Mouse (Mus musculus) hindbrain, embryonic 13.5 days (tissue): ENCODE results near the gene Mpc2. TPM values are rescaled to one million over a fixed set of nuclear protein-coding genes. Genes with fewer than 3 reads are reported as not detected.
A peak's percentile ranks its signal among the peaks of the same experiment; 100 is the strongest.

Experiments
- ATAC-seq: fragments of 200-750 bp; cut with Nextera tagmentation; 2 replicates; pipeline ENCODE4 v1.8.0; 2017; ENCODE audit warnings: moderate TSS enrichment; ENCODE audit not compliant: low FRiP score
- H3K27ac ChIP-seq: fragments of 300-500 bp; sonication (generic); 2 replicates; pipeline ENCODE4 v1.5.1; 2015; ENCODE audit warnings: inconsistent platforms, mild to moderate bottlenecking, moderate library complexity
- H3K27me3 ChIP-seq: fragments of 300-500 bp; sonication (generic); 2 replicates; pipeline ENCODE4 v1.6.1; 2015; ENCODE audit warnings: mild to moderate bottlenecking, inconsistent platforms
- H3K36me3 ChIP-seq: fragments of 300-500 bp; sonication (generic); 2 replicates; pipeline ENCODE4 v1.6.1; 2015; ENCODE audit warnings: mild to moderate bottlenecking, inconsistent platforms
- H3K4me1 ChIP-seq: fragments of 300-500 bp; sonication (generic); replicated peaks from 2 replicates; pipeline ENCODE4 v1.6.1; 2015; ENCODE audit warnings: inconsistent platforms
- H3K4me2 ChIP-seq: fragments of 300-500 bp; sonication (generic); 2 replicates; pipeline ENCODE4 v1.6.1; 2015; ENCODE audit warnings: inconsistent platforms, mild to moderate bottlenecking, moderate library complexity
- H3K4me3 ChIP-seq: fragments of 300-500 bp; sonication (generic); 2 replicates; pipeline ENCODE4 v1.5.1; 2015; ENCODE audit warnings: mild to moderate bottlenecking, inconsistent platforms
- H3K9ac ChIP-seq: fragments of 300-500 bp; sonication (generic); 2 replicates; pipeline ENCODE4 v1.6.1; 2015; ENCODE audit warnings: mild to moderate bottlenecking, inconsistent platforms
- H3K9me3 ChIP-seq: fragments of 300-500 bp; sonication (generic); 2 replicates; pipeline ENCODE4 v1.6.1; 2016; ENCODE audit warnings: inconsistent platforms
- WGBS: fragments of 180-500 bp; shearing (Covaris S2); methylation state at CpG from one replicate; pipeline ENCODE4 v1.1.7; 2015; 5-methylcytosine and 5-hydroxymethylcytosine counted together
- polyA plus RNA-seq: library from polyadenylated mRNA; unstranded; fragments of >200 nt; fragmentation: Nextera tagmentation; extraction: Ambion mirVana; gene quantifications from 2 replicates; pipeline ENCODE4 v1.2.1, GENCODE M21; 2015

The Mpc2 gene
- 173 and 191 TPM in 2 replicates for polyA plus RNA-seq

DNA sequence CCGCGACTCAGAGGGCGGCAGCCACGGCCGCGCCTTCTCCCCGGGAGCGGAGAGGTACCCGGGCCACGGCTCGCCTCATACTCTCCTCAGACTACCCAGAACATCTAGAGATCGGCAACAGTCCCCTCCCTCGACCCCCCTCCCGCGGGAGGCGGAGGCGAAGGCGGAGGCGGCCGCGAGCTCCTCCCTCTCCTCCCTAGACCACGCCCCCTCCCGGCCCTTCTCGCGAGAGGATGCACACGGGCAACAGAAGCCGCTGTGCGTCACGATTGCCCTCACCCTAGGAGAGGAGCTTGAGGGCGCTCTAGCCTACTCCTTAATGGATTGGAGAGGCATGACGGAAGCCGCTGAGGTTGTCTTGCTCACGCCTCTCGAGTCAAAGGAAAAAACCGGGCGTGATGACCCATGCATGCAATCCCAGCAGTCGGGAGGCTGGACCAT, at the start of gene Mpc2, which contains the start of gene Dcaf6:
Gene Mpc2 (plus strand): TSS at position 278 of the 441 bp plus-strand sequence.
Gene Dcaf6 (minus strand): TSS at position 116 of the 441 bp plus-strand sequence.
- Histone ChIP-seq H3K4me1 (peaks cover 14% of the 10 kb centered on the region), H3K9ac (peak within 1 kb of the TSS; percentile 85), H3K9me3 (no peaks in the 10 kb centered on the region), H3K36me3 (no peaks in the 10 kb centered on the region), H3K4me2 (peak within 1 kb of the TSS; percentile 94), H3K27ac (peak within 1 kb of the TSS; percentile 97), H3K4me3 (peak within 1 kb of the TSS; percentile 93), H3K27me3 (no peaks in the 10 kb centered on the region)
- peak; percentile 96 for ATAC-seq
- 1% methylated on average over 28 of the region's 37 CpGs for WGBS

- H3K27ac ChIP-seq = no peak overlapping the region
- 86% methylated on average over 7 of the region's 7 CpGs for WGBS
- H3K36me3 ChIP-seq = 0 out of 2 replicates have a peak, but pooled peaks cover 2% of the 10 kb centered on the region
- ATAC-seq = no peak
- no peak overlapping the region for H3K4me2 ChIP-seq
- H3K27me3 ChIP-seq = no peaks in the 10 kb centered on the region
- H3K9ac ChIP-seq = no peak overlapping the region
- H3K9me3 ChIP-seq = no peaks in the 10 kb centered on the region
- no peak overlapping the region for H3K4me3 ChIP-seq
- no peaks in the 10 kb centered on the region for H3K4me1 ChIP-seq
These were observed 39.0 kb upstream of the Mpc2 start for GRCm38 (mm10) chr1:165421357-165421915.

- no peak overlapping the region for H3K9ac ChIP-seq
- no peak overlapping the region for H3K4me2 ChIP-seq
- 0 out of 2 replicates have a peak, but pooled peaks cover 2% of the 10 kb centered on the region for H3K36me3 ChIP-seq
- WGBS = 97% methylated on average over 2 of the region's 2 CpGs
- H3K27ac ChIP-seq = no peak overlapping the region
- no peaks in the 10 kb centered on the region for H3K9me3 ChIP-seq
- no peaks in the 10 kb centered on the region for H3K4me1 ChIP-seq
- no peak for ATAC-seq
- no peaks in the 10 kb centered on the region for H3K27me3 ChIP-seq
- H3K4me3 ChIP-seq = no peak overlapping the region
These were observed 34.2 kb upstream of the Mpc2 start for GRCm38 (mm10) chr1:165426254-165426653.

DNA sequence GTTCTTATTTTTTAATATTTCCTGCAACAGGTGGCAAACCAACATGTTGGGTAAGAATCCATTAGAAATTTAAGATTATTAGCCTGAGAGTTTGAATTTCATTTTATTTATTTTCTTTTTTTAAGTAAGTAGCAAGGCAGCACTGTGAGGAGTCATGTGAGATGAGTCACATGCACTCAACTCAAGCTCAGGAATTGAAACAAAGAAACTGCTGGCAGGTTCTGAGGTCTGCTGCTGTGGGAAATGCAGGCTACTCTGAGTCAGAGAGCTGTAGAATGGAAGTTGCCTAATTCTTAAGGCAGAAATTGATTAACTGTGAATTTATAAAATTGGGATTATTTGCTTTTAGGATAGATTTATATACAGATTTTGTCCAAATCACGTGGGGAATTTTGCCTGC, 27.6 kb upstream of the Mpc2 start:
- no peaks in the 10 kb centered on the region for H3K36me3 ChIP-seq
- H3K4me2 ChIP-seq = no peak overlapping the region
- no peak for ATAC-seq
- H3K9me3 ChIP-seq = peaks cover 6% of the 10 kb centered on the region; the same call in 1 of the 2 replicates
- no peak overlapping the region for H3K4me3 ChIP-seq
- no peak overlapping the region for H3K9ac ChIP-seq
- no peaks in the 10 kb centered on the region for H3K4me1 ChIP-seq
- H3K27ac ChIP-seq = no peak overlapping the region
- no peaks in the 10 kb centered on the region for H3K27me3 ChIP-seq
- WGBS = 91% methylated on average over 1 of the region's 1 CpGs

GRCm38 (mm10) chr1:165438289-165439021, 22.0 kb upstream of the Mpc2 start:
- 89% methylated on average over 1 of the region's 1 CpGs for WGBS
- no peak overlapping the region for H3K9ac ChIP-seq
- H3K4me3 ChIP-seq = no peak overlapping the region
- H3K4me1 ChIP-seq = no peaks in the 10 kb centered on the region
- no peak overlapping the region for H3K4me2 ChIP-seq
- H3K27ac ChIP-seq = no peak overlapping the region
- H3K27me3 ChIP-seq = no peaks in the 10 kb centered on the region
- peaks cover 6% of the 10 kb centered on the region; the same call in 1 of the 2 replicates for H3K9me3 ChIP-seq
- no peak for ATAC-seq
- H3K36me3 ChIP-seq = no peaks in the 10 kb centered on the region

- WGBS = 77% methylated on average over 3 of the region's 3 CpGs
- H3K4me2 ChIP-seq = no peak overlapping the region
- peaks cover 6% of the 10 kb centered on the region; the same call in 1 of the 2 replicates for H3K9me3 ChIP-seq
- peak; percentile 73; the same call in 1 of the 2 replicates for ATAC-seq
- no peaks in the 10 kb centered on the region for H3K36me3 ChIP-seq
- H3K4me3 ChIP-seq = no peak overlapping the region
- no peak overlapping the region for H3K27ac ChIP-seq
- no peaks in the 10 kb centered on the region for H3K4me1 ChIP-seq
- H3K27me3 ChIP-seq = no peaks in the 10 kb centered on the region
- no peak overlapping the region for H3K9ac ChIP-seq
These were observed 19.6 kb upstream of the Mpc2 start for GRCm38 (mm10) chr1:165440788-165441187.

GRCm38 (mm10) chr1:165441201-165441600, 19.2 kb upstream of the Mpc2 start:
- no peak; the same call in 1 of the 2 replicates for ATAC-seq
- H3K27ac ChIP-seq = no peak overlapping the region
- no peaks in the 10 kb centered on the region for H3K27me3 ChIP-seq
- H3K4me1 ChIP-seq = no peaks in the 10 kb centered on the region
- no peak overlapping the region for H3K4me2 ChIP-seq
- H3K4me3 ChIP-seq = no peak overlapping the region
- H3K9ac ChIP-seq = no peak overlapping the region
- H3K36me3 ChIP-seq = no peaks in the 10 kb centered on the region
- peaks cover 6% of the 10 kb centered on the region; the same call in 1 of the 2 replicates for H3K9me3 ChIP-seq

DNA sequence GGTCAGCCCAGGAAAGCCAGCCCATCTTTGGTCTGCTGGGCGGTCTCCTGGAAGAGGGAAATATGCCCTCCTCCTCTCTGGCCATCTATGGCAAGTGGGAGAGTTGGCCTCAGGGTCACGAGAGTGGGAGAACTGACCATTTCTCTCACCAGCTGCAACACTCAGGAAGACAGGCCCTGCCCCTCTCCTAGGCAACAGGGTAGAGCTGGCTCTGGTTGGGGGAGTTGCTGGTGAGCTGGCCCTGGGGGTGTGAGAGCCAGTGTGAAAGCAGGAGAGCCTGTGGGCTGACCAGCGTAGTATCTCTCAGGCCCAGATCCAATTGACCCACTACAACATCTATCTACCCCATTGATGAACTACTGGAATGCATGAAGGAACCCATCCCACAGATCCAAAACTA, 18.7 kb upstream of the Mpc2 start:
- Histone ChIP-seq H3K9ac (no peak overlapping the region), H3K4me2 (no peak overlapping the region), H3K4me3 (no peak overlapping the region), H3K27ac (no peak overlapping the region), H3K36me3 (no peaks in the 10 kb centered on the region), H3K4me1 (no peaks in the 10 kb centered on the region), H3K9me3 (peaks cover 2% of the 10 kb centered on the region; the same call in 1 of the 2 replicates), H3K27me3 (no peaks in the 10 kb centered on the region)
- no peak for ATAC-seq
- 88% methylated on average over 3 of the region's 3 CpGs for WGBS

- Histone ChIP-seq H3K9ac (peak overlapping the region; percentile 85), H3K9me3 (peaks cover 3% of the 10 kb centered on the region; the same call in 1 of the 2 replicates), H3K4me3 (peak overlapping the region; percentile 93), H3K27ac (no peak overlapping the region), H3K36me3 (no peaks in the 10 kb centered on the region; the same call in 1 of the 2 replicates), H3K4me2 (peak overlapping the region; percentile 94), H3K4me1 (peaks cover 14% of the 10 kb centered on the region), H3K27me3 (no peaks in the 10 kb centered on the region)
- ATAC-seq = no peak
- WGBS = 20% methylated on average over 7 of the region's 7 CpGs
These were observed 1.4 kb upstream of the Mpc2 start for GRCm38 (mm10) chr1:165459041-165459502.

GRCm38 (mm10) chr1:165459503-165460181, 795 bp upstream of the Mpc2 start:
- peak overlapping the region; percentile 94 for H3K4me2 ChIP-seq
- H3K4me1 ChIP-seq = peaks cover 14% of the 10 kb centered on the region
- peak overlapping the region; percentile 85 for H3K9ac ChIP-seq
- H3K27me3 ChIP-seq = no peaks in the 10 kb centered on the region
- peak overlapping the region; percentile 93 for H3K4me3 ChIP-seq
- no peaks in the 10 kb centered on the region for H3K36me3 ChIP-seq
- under 1% methylated on average over 55 of the region's 60 CpGs for WGBS
- no peaks in the 10 kb centered on the region for H3K9me3 ChIP-seq
- peak overlapping the region; percentile 97 for H3K27ac ChIP-seq
- ATAC-seq = no peak

DNA sequence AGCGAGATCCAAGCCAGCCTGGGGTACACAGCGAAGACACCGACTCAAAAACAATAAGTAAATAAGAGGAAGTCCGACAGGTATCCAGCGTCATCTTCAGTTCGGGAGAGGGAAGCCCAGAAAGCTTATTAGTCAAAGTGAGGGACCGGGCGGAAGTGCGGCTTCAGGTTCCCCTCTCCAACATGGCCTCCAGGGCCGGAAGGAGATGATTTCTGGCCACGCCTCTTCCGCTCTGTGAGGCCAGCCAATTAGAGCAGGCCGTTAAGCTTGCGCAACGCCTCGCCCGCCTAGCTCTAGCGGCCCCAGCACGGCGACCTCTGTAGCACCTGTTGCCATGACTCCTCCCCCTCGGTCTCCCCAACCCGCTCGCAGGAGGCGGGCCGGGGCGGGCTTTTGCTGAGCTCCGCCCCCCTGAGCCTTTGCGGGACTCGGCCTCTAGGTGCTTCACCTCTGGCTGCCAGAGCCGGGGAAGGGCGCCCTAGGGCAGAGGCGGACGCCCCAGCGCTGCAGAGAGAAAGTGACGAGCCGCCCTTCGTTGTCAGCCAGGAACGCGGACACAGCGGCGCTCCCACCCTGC, 452 bp downstream of the Mpc2 start:
- WGBS = 1% methylated on average over 41 of the region's 41 CpGs
- peaks cover 14% of the 10 kb centered on the region for H3K4me1 ChIP-seq
- no peaks in the 10 kb centered on the region for H3K27me3 ChIP-seq
- H3K4me3 ChIP-seq = peak overlapping the region; percentile 93
- peak overlapping the region; percentile 85 for H3K9ac ChIP-seq
- ATAC-seq = peak; percentile 98
- no peaks in the 10 kb centered on the region for H3K36me3 ChIP-seq
- peak overlapping the region; percentile 97 for H3K27ac ChIP-seq
- H3K9me3 ChIP-seq = no peaks in the 10 kb centered on the region
- peak overlapping the region; percentile 76 for H3K4me2 ChIP-seq

- ATAC-seq = no peak
- Histone ChIP-seq H3K4me1 (peaks cover 14% of the 10 kb centered on the region), H3K36me3 (no peaks in the 10 kb centered on the region), H3K9ac (peak overlapping the region; percentile 79), H3K9me3 (no peaks in the 10 kb centered on the region), H3K27ac (peak overlapping the region; percentile 97; the same call in 1 of the 2 replicates), H3K4me2 (peak overlapping the region; percentile 76), H3K27me3 (no peaks in the 10 kb centered on the region), H3K4me3 (peak overlapping the region; percentile 93)
- WGBS = 4% methylated on average over 9 of the region's 9 CpGs
These were observed 1.2 kb downstream of the Mpc2 start for GRCm38 (mm10) chr1:165461681-165462080.
